Mouse (Mus musculus): Measurements from ENCODE around the gene Gm20828. TPM values are rescaled to one million over a fixed set of nuclear protein-coding genes. Genes with fewer than 3 reads are reported as not detected.
"Not testable (repeated sequence)": the region's sequence is repeated elsewhere in the genome, so short reads cannot be mapped to it uniquely, and the experiment has no call there.

Gene Gm20828
- polyA plus RNA-seq (2016; fragmentation: Nextera tagmentation; extraction: Ambion mirVana) = not detected in 2 replicates

- not testable (repeated sequence) for H3K9me3 ChIP-seq (replicated peaks); H3K27ac ChIP-seq; H3K4me2 ChIP-seq; H3K27me3 ChIP-seq (replicated peaks); ATAC-seq; H3K4me3 ChIP-seq; H3K36me3 ChIP-seq; H3K4me1 ChIP-seq; H3K9ac ChIP-seq
- no CpG with 5 or more reads among the region's 3 CpGs for WGBS (ENCODE audit: insufficient replicate concordance)
These were observed at the start of gene Gm20828 for GRCm38 (mm10) chrY:11199274-11199673. Gm20828 (minus strand) TSS chrY:11199374.
